Comparison of ENCODE assay signal across 14 mouse cellular contexts in the genomic region with DNA sequence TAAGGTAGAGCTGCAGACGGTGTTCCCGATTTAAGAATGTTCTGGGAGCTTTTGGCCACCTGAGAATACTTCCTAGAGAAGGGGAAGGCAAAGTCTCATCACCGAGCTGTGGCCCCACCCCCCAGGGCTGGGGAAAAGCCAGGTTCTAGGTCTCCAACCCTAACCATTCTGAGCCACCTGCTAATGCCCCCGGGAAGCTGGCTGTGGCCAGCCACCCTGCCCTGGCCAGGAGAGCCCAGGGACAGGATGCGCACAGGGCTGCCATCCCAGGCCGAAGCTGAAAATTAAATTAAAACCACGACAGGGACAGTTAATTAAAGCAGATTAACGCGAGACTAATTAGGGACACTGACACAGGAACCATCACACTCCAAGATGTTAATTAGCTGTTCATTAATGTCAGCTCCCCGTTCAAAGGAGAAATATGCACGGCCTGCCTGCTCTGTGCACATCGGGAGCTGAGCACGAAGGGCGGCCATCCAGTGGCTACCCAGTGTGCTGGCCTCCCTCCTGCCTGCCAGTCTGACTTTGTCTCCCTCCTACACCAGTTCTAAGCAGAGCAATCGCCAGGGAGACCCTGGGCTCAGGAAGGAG.
DNase-seq lines count a peak whose midpoint lies in the region; ATAC-seq and TF ChIP-seq lines count a peak whose summit lies in the region.
"Had no signal": no experiment of that assay in that cellular context is flagged by ENCODE, and none has a peak within 500 bp of the region (broad histone marks: within the 10 kb centered on the region; RNA-seq: fewer than 3 reads in every experiment).

No protein-coding gene starts in this region.

- TF ChIP-seq CTCF in stomach, postnatal 0 days (IDR thresholded peaks at IDR 0.05; ENCODE audit: low read depth) = no peak

- no peak overlapping the region for H3K4me3 ChIP-seq in stomach, embryonic 14.5 days (ENCODE audit: low read depth, low read length)
- no peak overlapping the region for H3K4me3 ChIP-seq in stomach, postnatal 0 days (ENCODE audit: low read depth, low read length)
- no peak overlapping the region for H3K4me3 ChIP-seq in forebrain, embryonic 16.5 days (replicated peaks; ENCODE audit: low read length)
- no peak overlapping the region for H3K4me3 ChIP-seq in midbrain, embryonic 12.5 days
- H3K4me3 ChIP-seq: heart, embryonic 12.5 days; limb, embryonic 12.5 days; lung, embryonic 15.5 days; megakaryocyte, embryonic 14.5 days; stomach, embryonic 15.5 days had no signal

- no peak for DNase-seq in stomach, postnatal 0 days (ENCODE audit: low spot score)
- DNase-seq in embryo, embryonic 10.5 days (ENCODE audit: low spot score) = no peak
- DNase-seq in left cerebral cortex, postnatal 25 days (ENCODE audit: low spot score in 2 of 2) = no peak
- DNase-seq in spleen, adult 12 weeks (ENCODE audit: low spot score) = no peak
- DNase-seq: kidney, adult 2 months; right cerebral cortex, postnatal 25 days had no signal

- H3K36me3 ChIP-seq in stomach, embryonic 14.5 days (ENCODE audit: control insufficient read depth, insufficient read depth, low read length) = no peaks in the 10 kb centered on the region
- H3K36me3 ChIP-seq in stomach, postnatal 0 days (ENCODE audit: control insufficient read depth, insufficient read depth, low read length) = no peaks in the 10 kb centered on the region
- no peaks in the 10 kb centered on the region for H3K36me3 ChIP-seq in forebrain, embryonic 16.5 days (ENCODE audit: control insufficient read depth, insufficient read depth)
- peaks cover 15% of the 10 kb centered on the region for H3K36me3 ChIP-seq in midbrain, embryonic 12.5 days
- H3K36me3 ChIP-seq: heart, embryonic 12.5 days; lung, embryonic 15.5 days; stomach, embryonic 15.5 days had no signal

- peak overlapping the region; percentile 76; the same call in 1 of the 2 replicates for H3K27ac ChIP-seq in stomach, embryonic 14.5 days (ENCODE audit: low read length)
- H3K27ac ChIP-seq in stomach, postnatal 0 days (replicated peaks) = no peak overlapping the region
- H3K27ac ChIP-seq in forebrain, embryonic 16.5 days (ENCODE audit: low read length) = no peak overlapping the region
- peak overlapping the region; percentile 68 for H3K27ac ChIP-seq in midbrain, embryonic 12.5 days (replicated peaks)
- H3K27ac ChIP-seq: limb, embryonic 12.5 days; lung, embryonic 15.5 days had no signal

- no peak overlapping the region for H3K9ac ChIP-seq in stomach, embryonic 14.5 days (replicated peaks; ENCODE audit: low read depth, low read length)
- no peak overlapping the region for H3K9ac ChIP-seq in stomach, postnatal 0 days (ENCODE audit: low read length)
- H3K9ac ChIP-seq in forebrain, embryonic 16.5 days (replicated peaks; ENCODE audit: low read depth, low read length) = peak overlapping the region; percentile 38; the same call in 1 of the 2 replicates
- H3K9ac ChIP-seq in midbrain, embryonic 12.5 days (replicated peaks) = peak overlapping the region; percentile 41; the same call in 1 of the 2 replicates
- H3K9ac ChIP-seq: limb, embryonic 12.5 days; lung, embryonic 15.5 days; stomach, embryonic 15.5 days had no signal

- peaks cover 47% of the 10 kb centered on the region for H3K4me1 ChIP-seq in stomach, embryonic 14.5 days (ENCODE audit: control insufficient read depth, insufficient read depth, low read length)
- peaks cover 8% of the 10 kb centered on the region; the same call in 1 of the 2 replicates for H3K4me1 ChIP-seq in stomach, postnatal 0 days (replicated peaks; ENCODE audit: control insufficient read depth, insufficient read depth)
- peaks cover 45% of the 10 kb centered on the region for H3K4me1 ChIP-seq in forebrain, embryonic 16.5 days (replicated peaks; ENCODE audit: control insufficient read depth, insufficient read depth, low read length)
- H3K4me1 ChIP-seq in midbrain, embryonic 12.5 days = peaks cover 72% of the 10 kb centered on the region

- intact Hi-C loops in left cerebral cortex, postnatal 25 days (cut with DNase I) = no loop called here

- TF ChIP-seq EP300 in stomach, postnatal 0 days (optimal IDR thresholded peaks at IDR 0.05) = no peak

- H3K27me3 ChIP-seq in stomach, embryonic 14.5 days (ENCODE audit: control insufficient read depth, insufficient read depth, low read length) = no peaks in the 10 kb centered on the region
- no peaks in the 10 kb centered on the region for H3K27me3 ChIP-seq in stomach, postnatal 0 days (ENCODE audit: control insufficient read depth, insufficient read depth, low read length)
- no peaks in the 10 kb centered on the region for H3K27me3 ChIP-seq in forebrain, embryonic 16.5 days (replicated peaks; ENCODE audit: control insufficient read depth, insufficient read depth, low read length)
- H3K27me3 ChIP-seq in midbrain, embryonic 12.5 days = no peaks in the 10 kb centered on the region
- H3K27me3 ChIP-seq: limb, embryonic 12.5 days; lung, embryonic 15.5 days; stomach, embryonic 15.5 days had no signal

- no peak for ATAC-seq in stomach, embryonic 14.5 days (ENCODE audit: insufficient number of reproducible peaks, insufficient read depth, low FRiP score, low read depth)
- no peak for ATAC-seq in stomach, postnatal 0 days (ENCODE audit: low FRiP score, low TSS enrichment)
- peak; percentile 34; the same call in 1 of the 2 replicates for ATAC-seq in forebrain, embryonic 16.5 days
- no peak for ATAC-seq in midbrain, embryonic 12.5 days (ENCODE audit: low FRiP score, low read depth)

- 77% methylated on average over 15 of the region's 15 CpGs for WGBS in stomach, embryonic 14.5 days
- 78% methylated on average over 15 of the region's 15 CpGs for WGBS in stomach, postnatal 0 days
- WGBS in forebrain, embryonic 16.5 days = 15% methylated on average over 15 of the region's 15 CpGs
- 61% methylated on average over 15 of the region's 15 CpGs for WGBS in midbrain, embryonic 12.5 days

- no peak overlapping the region for H3K4me2 ChIP-seq in stomach, embryonic 14.5 days (replicated peaks; ENCODE audit: low read depth, low read length)
- no peak overlapping the region for H3K4me2 ChIP-seq in stomach, postnatal 0 days (replicated peaks; ENCODE audit: low read depth)
- no peak overlapping the region for H3K4me2 ChIP-seq in forebrain, embryonic 16.5 days (ENCODE audit: low read length)
- no peak overlapping the region for H3K4me2 ChIP-seq in midbrain, embryonic 12.5 days (replicated peaks)
- H3K4me2 ChIP-seq: heart, embryonic 12.5 days; limb, embryonic 12.5 days; lung, embryonic 15.5 days; stomach, embryonic 15.5 days had no signal

- H3K9me3 ChIP-seq in stomach, embryonic 14.5 days (ENCODE audit: control insufficient read depth, low read depth, low read length) = no peaks in the 10 kb centered on the region
- H3K9me3 ChIP-seq in stomach, postnatal 0 days (ENCODE audit: control insufficient read depth, low read length) = no peaks in the 10 kb centered on the region
- no peaks in the 10 kb centered on the region for H3K9me3 ChIP-seq in forebrain, embryonic 16.5 days (ENCODE audit: control insufficient read depth, low read length)
- no peaks in the 10 kb centered on the region for H3K9me3 ChIP-seq in midbrain, embryonic 12.5 days
- H3K9me3 ChIP-seq: heart, embryonic 12.5 days; limb, embryonic 12.5 days; lung, embryonic 15.5 days; megakaryocyte, embryonic 14.5 days; stomach, embryonic 15.5 days had no signal

Comparison
In these comparisons a context has a peak if more than half of its experiments do, and no peak if none do; other contexts are left out.
1. H3K27ac ChIP-seq: peak in stomach, embryonic 14.5 days (single experiment) and midbrain, embryonic 12.5 days (single experiment); none in stomach, postnatal 0 days (single experiment) and forebrain, embryonic 16.5 days (single experiment).
2. H3K9ac ChIP-seq: peak in forebrain, embryonic 16.5 days (single experiment) and midbrain, embryonic 12.5 days (single experiment); none in stomach, embryonic 14.5 days (single experiment) and stomach, postnatal 0 days (single experiment).